Mouse (Mus musculus) cerebellum, adult 2 months (tissue): ENCODE measurements at regions not wholly inside any gene's neighbourhood (a gene's known extent, or its start where the extent isn't known, plus 50 kb on each side); places are given as distances from the start of the nearest gene placed in this dataset.
"Not testable (repeated sequence)": the region's sequence is repeated elsewhere in the genome, so short reads cannot be mapped to it uniquely, and the experiment has no call there.

ENCODE experiments used
- DNase-seq, 2 experiments: peaks; one replicate each; pipeline ENCODE4 v3.0.0; 2021
- H3K27ac ChIP-seq: fragments of 200-500 bp; 2 replicates; pipeline ENCODE4 v1.5.1; 2012; ENCODE audit warnings: low read length, control low read depth, inconsistent platforms; ENCODE audit not compliant: insufficient read depth
- H3K27me3 ChIP-seq: fragments of 200-500 bp; 2 replicates; pipeline ENCODE4 v1.6.1; 2012; ENCODE audit warnings: inconsistent platforms, mild to moderate bottlenecking, low read length, moderate library complexity; ENCODE audit not compliant: control insufficient read depth, insufficient read depth
- H3K4me1 ChIP-seq: fragments of 200-500 bp; 2 replicates; pipeline ENCODE4 v1.6.1; 2011; ENCODE audit warnings: low read length; ENCODE audit not compliant: control insufficient read depth, insufficient read depth
- H3K4me3 ChIP-seq: fragments of 200-500 bp; replicated peaks from 2 replicates; pipeline ENCODE3; 2011; ENCODE audit warnings: mild to moderate bottlenecking, low read depth, low read length, control low read depth; ENCODE audit not compliant: insufficient read depth
- CTCF ChIP-seq: fragments of 200-500 bp; IDR thresholded peaks from 2 replicates; pipeline ENCODE4 v1.5.1; 2011; ENCODE audit warnings: low read depth, mild to moderate bottlenecking, control low read depth, low read length, moderate library complexity, borderline replicate concordance; ENCODE audit not compliant: insufficient read depth
- POLR2A ChIP-seq: fragments of 200-500 bp; IDR thresholded peaks from 2 replicates; pipeline ENCODE4 v1.6.1; 2011; ENCODE audit warnings: low read length, control low read depth, borderline replicate concordance; ENCODE audit not compliant: insufficient read depth
- WGBS: fragments of 180-500 bp; shearing (Covaris S2); methylation state at CpG from one replicate; pipeline ENCODE4 v1.1.7; 2018; 5-methylcytosine and 5-hydroxymethylcytosine counted together

DNA sequence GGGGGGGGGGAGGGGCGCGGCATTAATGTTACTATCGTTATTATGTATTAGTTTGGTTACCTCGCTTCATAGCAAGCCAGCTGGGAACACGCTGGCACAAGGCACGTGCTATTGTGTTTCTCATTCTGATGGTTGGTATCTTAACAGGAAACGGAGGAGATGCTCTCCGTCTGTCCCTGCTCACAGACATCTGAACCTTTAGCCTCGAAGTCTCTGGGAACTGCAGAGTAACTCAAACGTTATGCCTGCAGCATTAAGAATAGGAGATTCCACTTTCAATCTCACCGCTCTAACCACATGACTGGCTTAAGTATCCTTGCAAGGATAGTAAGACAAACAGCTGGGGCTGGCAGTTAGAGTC is 80.0 kb downstream of the Nfkbiz start:
- no peak overlapping the region for H3K27ac ChIP-seq
- no peaks in the 10 kb centered on the region for H3K4me1 ChIP-seq
- no peak overlapping the region for H3K4me3 ChIP-seq
- no peak for DNase-seq
- 84% methylated on average over 11 of the region's 11 CpGs for WGBS
- no peaks in the 10 kb centered on the region for H3K27me3 ChIP-seq
- TF ChIP-seq POLR2A (no peak), CTCF (no peak)

GRCm38 (mm10) chr16:55757952-55758706 is 80.6 kb downstream of the Nfkbiz start:
- Histone ChIP-seq H3K27me3 (no peaks in the 10 kb centered on the region), H3K27ac (no peak overlapping the region), H3K4me3 (no peak overlapping the region), H3K4me1 (no peaks in the 10 kb centered on the region)
- TF ChIP-seq POLR2A (no peak), CTCF (no peak)
- 77% methylated on average over 4 of the region's 5 CpGs for WGBS
- DNase-seq: no peak

- H3K4me1 ChIP-seq, DNase-seq, H3K27ac ChIP-seq, H3K27me3 ChIP-seq, H3K4me3 ChIP-seq: not testable (repeated sequence)
- 93% methylated on average over 3 of the region's 3 CpGs for WGBS
Observed at GRCm38 (mm10) chr16:55757422-55757815, 81.3 kb downstream of the Nfkbiz start.

GRCm38 (mm10) chr16:55756764-55757421 is 81.8 kb downstream of the Nfkbiz start:
- WGBS: 79% methylated on average over 15 of the region's 15 CpGs
- no peak overlapping the region for H3K4me3 ChIP-seq
- DNase-seq: no peak
- no peaks in the 10 kb centered on the region for H3K4me1 ChIP-seq
- H3K27me3 ChIP-seq: no peaks in the 10 kb centered on the region
- no peak overlapping the region for H3K27ac ChIP-seq
- TF ChIP-seq CTCF: no peak
- TF ChIP-seq POLR2A: no peak

DNA sequence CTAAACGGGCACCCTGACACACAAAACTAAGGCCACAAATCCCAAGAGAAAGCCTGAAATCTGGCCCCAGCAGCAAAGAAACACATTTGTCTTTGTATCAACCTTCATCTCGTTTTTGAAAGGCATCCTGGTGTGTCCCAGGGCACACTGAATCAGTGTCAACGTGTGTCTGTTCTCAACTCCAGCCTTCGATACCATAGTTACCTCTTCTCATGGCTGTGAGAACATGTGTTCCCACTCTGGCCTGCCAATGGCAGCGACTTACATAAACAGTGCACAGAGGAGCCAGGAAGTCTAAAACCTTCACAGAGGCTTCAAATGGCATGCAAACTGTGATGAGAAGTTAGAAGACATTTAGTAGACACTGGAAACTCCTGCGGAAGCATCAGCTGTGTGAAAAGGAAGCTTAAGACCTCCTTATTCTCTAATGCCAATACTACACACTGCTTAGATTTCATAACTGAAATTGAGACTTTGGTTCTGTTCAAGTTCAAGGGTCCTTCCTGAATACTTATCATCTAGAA is 83.3 kb downstream of the Nfkbiz start:
- Histone ChIP-seq H3K4me1 (no peaks in the 10 kb centered on the region), H3K27me3 (no peaks in the 10 kb centered on the region), H3K4me3 (no peak overlapping the region), H3K27ac (no peak overlapping the region)
- DNase-seq: no peak
- TF ChIP-seq POLR2A (no peak), CTCF (no peak)
- WGBS: 69% methylated on average over 6 of the region's 6 CpGs

DNA sequence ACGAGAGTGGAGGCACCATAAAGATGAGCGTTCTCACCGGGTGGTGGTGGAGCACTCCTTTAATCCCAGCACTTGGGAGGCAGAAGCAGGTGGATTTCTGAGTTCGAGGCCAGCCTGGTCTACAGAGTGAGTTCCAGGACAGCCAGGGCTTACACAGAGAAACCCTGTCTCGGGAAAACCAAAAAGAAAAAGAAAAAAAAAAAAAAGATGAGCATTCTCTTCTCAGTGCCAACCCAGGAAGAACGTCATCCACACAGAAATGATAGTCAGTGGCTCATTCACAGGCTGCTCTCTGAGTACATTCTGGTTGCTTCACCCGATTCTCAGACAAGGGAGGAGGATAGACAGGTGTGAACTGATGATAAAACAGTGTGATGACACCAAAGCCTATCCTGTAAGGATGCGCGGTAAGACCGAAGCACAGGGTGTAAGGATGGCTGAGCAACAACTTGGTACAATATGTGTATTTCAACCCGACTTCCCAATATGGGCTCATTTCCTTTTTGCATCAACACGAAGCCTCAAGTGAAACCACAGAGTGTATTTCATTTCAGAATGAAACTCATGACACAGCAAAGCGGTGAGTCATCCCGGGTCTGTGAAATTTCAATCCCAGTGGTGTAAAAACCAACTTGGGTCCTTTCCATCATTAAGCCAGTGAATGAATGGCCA is 84.5 kb downstream of the Nfkbiz start:
- DNase-seq: no peak
- WGBS: 86% methylated on average over 14 of the region's 14 CpGs
- TF ChIP-seq CTCF (no peak), POLR2A (no peak)
- no peaks in the 10 kb centered on the region for H3K27me3 ChIP-seq
- H3K4me3 ChIP-seq: no peak overlapping the region
- no peak overlapping the region for H3K27ac ChIP-seq
- H3K4me1 ChIP-seq: no peaks in the 10 kb centered on the region

DNA sequence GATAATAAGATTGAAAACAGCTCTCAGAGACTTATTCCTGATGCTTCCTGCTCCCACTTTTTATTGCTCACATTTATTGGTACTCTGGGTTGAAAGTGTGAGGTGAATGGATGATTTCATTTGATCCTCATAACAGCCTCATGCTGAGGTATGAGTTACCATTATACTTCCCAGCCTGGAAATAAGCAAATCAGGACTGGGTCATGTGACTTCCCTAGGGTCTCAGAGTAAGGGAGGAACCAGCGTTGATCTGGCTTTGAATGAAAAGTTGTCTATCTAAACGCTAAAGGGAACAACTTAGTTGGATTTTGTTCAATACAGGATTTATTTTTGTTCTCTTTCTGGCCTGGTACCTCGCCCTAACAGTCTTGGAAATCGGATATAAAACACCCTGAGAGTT is 85.3 kb downstream of the Nfkbiz start:
- no peaks in the 10 kb centered on the region for H3K4me1 ChIP-seq
- no peak overlapping the region for H3K27ac ChIP-seq
- H3K4me3 ChIP-seq: no peak overlapping the region
- no peak for TF ChIP-seq CTCF
- TF ChIP-seq POLR2A: no peak
- 72% methylated on average over 4 of the region's 4 CpGs for WGBS
- no peaks in the 10 kb centered on the region for H3K27me3 ChIP-seq
- DNase-seq: no peak

- no peak for DNase-seq
- 77% methylated on average over 2 of the region's 2 CpGs for WGBS
- no peak overlapping the region for H3K27ac ChIP-seq
- H3K27me3 ChIP-seq: no peaks in the 10 kb centered on the region
- H3K4me3 ChIP-seq: no peak overlapping the region
- TF ChIP-seq CTCF (no peak), POLR2A (no peak)
- H3K4me1 ChIP-seq: no peaks in the 10 kb centered on the region
Observed at GRCm38 (mm10) chr16:55747250-55747649, 91.4 kb downstream of the Nfkbiz start.
